Mouse (Mus musculus) liver, embryonic 14.5 days (tissue): ENCODE measurements around the gene Lnx1.

Experiments
- CTCF ChIP-seq: IDR thresholded peaks from 2 replicates; pipeline ENCODE4 v1.5.1; 2016; ENCODE audit warnings: antibody characterized with exemption, low read depth, control low read depth
- EP300 ChIP-seq: IDR thresholded peaks from 2 replicates; pipeline ENCODE4 v1.6.1; 2016; ENCODE audit warnings: antibody characterized with exemption, low read depth

DNA sequence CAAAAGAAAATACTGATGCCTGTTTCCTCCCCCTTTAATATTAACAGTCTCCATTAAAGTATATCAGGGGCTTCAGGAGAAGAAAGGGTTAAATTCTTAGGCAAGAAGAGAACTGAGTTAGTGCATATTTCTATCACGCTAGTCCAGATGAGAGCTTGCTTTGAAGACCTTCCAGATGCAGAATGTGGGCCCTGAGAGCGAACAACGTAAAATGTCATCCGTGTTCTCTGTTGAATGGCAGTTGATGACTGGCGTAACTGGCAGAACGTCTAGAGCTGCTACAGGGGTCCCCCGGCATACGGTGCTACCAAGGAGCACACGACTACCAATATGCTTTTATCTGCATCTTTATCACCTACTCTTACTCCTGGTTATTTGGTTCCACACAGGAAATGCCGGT lies 100.3 kb downstream of the Lnx1 start:
- TF ChIP-seq CTCF = no peak
- TF ChIP-seq EP300 = no peak
